Mouse (Mus musculus) kidney, adult 11 months (tissue): ENCODE measurements around the gene Tap1.
A peak's percentile ranks its signal among the peaks of the same experiment; 100 is the strongest.
"Not testable (repeated sequence)": the region's sequence is repeated elsewhere in the genome, so short reads cannot be mapped to it uniquely, and the experiment has no call there.

Source experiments
- DNase-seq: peaks from one replicate; pipeline ENCODE4 v3.0.0; 2022

Tap1 gene

GRCm38 (mm10) chr17:34205021-34205745, 17.8 kb downstream of the Tap1 start:
- no peak for DNase-seq

GRCm38 (mm10) chr17:34205746-34206176, 18.4 kb downstream of the Tap1 start:
- DNase-seq = no peak

- no peak for DNase-seq
Observed at GRCm38 (mm10) chr17:34206731-34207130, 19.4 kb downstream of the Tap1 start.

GRCm38 (mm10) chr17:34207456-34207855, 20.1 kb downstream of the Tap1 start:
- DNase-seq = no peak

GRCm38 (mm10) chr17:34207866-34208265, 20.5 kb downstream of the Tap1 start:
- DNase-seq = no peak

- DNase-seq = no peak
Observed at GRCm38 (mm10) chr17:34208421-34208820, 21.1 kb downstream of the Tap1 start.

- no peak for DNase-seq
Observed at GRCm38 (mm10) chr17:34209680-34210079, 22.3 kb downstream of the Tap1 start.

GRCm38 (mm10) chr17:34210599-34210998, 23.2 kb downstream of the Tap1 start:
- DNase-seq = no peak

- DNase-seq = no peak
Observed at GRCm38 (mm10) chr17:34211746-34212365, 24.5 kb downstream of the Tap1 start.

- no peak for DNase-seq
Observed at GRCm38 (mm10) chr17:34213936-34214335, 26.6 kb downstream of the Tap1 start.

GRCm38 (mm10) chr17:34215176-34215575, 27.8 kb downstream of the Tap1 start:
- no peak for DNase-seq

- DNase-seq = no peak
Observed at GRCm38 (mm10) chr17:34217216-34217928, 30.0 kb downstream of the Tap1 start.

- DNase-seq = no peak
Observed at GRCm38 (mm10) chr17:34217986-34218385, 30.6 kb downstream of the Tap1 start.

- peak; percentile 93 for DNase-seq
Observed at GRCm38 (mm10) chr17:34218675-34219074, 31.3 kb downstream of the Tap1 start.

- peak; percentile 52 for DNase-seq
Observed at GRCm38 (mm10) chr17:34219096-34219495, 31.7 kb downstream of the Tap1 start.

- not testable (repeated sequence) for DNase-seq
Observed at GRCm38 (mm10) chr17:34219801-34220200, 32.4 kb downstream of the Tap1 start.

- DNase-seq = not testable (repeated sequence)
Observed at GRCm38 (mm10) chr17:34220401-34220800, 33.0 kb downstream of the Tap1 start.

GRCm38 (mm10) chr17:34224816-34225215, 37.5 kb downstream of the Tap1 start:
- DNase-seq = peak; percentile 34

- DNase-seq = no peak
Observed at GRCm38 (mm10) chr17:34225426-34225825, 38.1 kb downstream of the Tap1 start.

- DNase-seq = not testable (repeated sequence)
Observed at GRCm38 (mm10) chr17:34225911-34226310, 38.6 kb downstream of the Tap1 start.

- DNase-seq = not testable (repeated sequence)
Observed at GRCm38 (mm10) chr17:34230971-34231370, 43.6 kb downstream of the Tap1 start.

GRCm38 (mm10) chr17:34232021-34232420, 44.7 kb downstream of the Tap1 start:
- not testable (repeated sequence) for DNase-seq

GRCm38 (mm10) chr17:34234926-34235325, 47.6 kb downstream of the Tap1 start:
- DNase-seq = peak; percentile 71

GRCm38 (mm10) chr17:34236691-34237090, 49.3 kb downstream of the Tap1 start:
- no peak for DNase-seq
